30 mouse cellular contexts compared by ENCODE assay signal in genomic region chr6:54060258-54060657, GRCm38 (mm10). TPM values are rescaled to one million over a fixed set of nuclear protein-coding genes. Genes with fewer than 3 reads are reported as not detected.
A peak's percentile ranks its signal among the peaks of the same experiment; 100 is the strongest.
DNase-seq lines count a peak whose midpoint lies in the region; ATAC-seq and TF ChIP-seq lines count a peak whose summit lies in the region.
"Had no signal": no experiment of that assay in that cellular context is flagged by ENCODE, and none has a peak within 500 bp of the region (broad histone marks: within the 10 kb centered on the region; RNA-seq: fewer than 3 reads in every experiment).

No protein-coding gene starts in this region.

- no peak for TF ChIP-seq POLR2A in lung, adult 2 months (IDR thresholded peaks at IDR 0.05; ENCODE audit: borderline replicate concordance, extremely low read depth, low read depth, low read length)

- H3K4me2 ChIP-seq in heart, embryonic 16.5 days (ENCODE audit: low read depth, low read length), result no peak overlapping the region
- no peak overlapping the region for H3K4me2 ChIP-seq in lung, postnatal 0 days (replicated peaks; ENCODE audit: low read depth, low read length)
- H3K4me2 ChIP-seq: forebrain, embryonic 13.5 days; hindbrain, embryonic 12.5 days; limb, embryonic 12.5 days; liver, embryonic 11.5 days; midbrain, embryonic 12.5 days; neural tube, embryonic 12.5 days had no signal

- DNase-seq in heart, postnatal 36 days, result no peak
- DNase-seq in lung, adult 18-20 months, result peak; percentile 48
- no peak for DNase-seq in lung, adult 2 months
- DNase-seq in lung, postnatal 0 days (ENCODE audit: low spot score), result peak; percentile 69
- DNase-seq in lung, postnatal 36 days, result peak; percentile 61
- DNase-seq in spleen, postnatal 36 days (ENCODE audit: low spot score in 2 of 2), result no peak
- no peak for DNase-seq in left cerebral cortex, adult 18-20 months (ENCODE audit: low spot score in 2 of 2)
- DNase-seq: adrenal gland, adult 2 months; adrenal gland, postnatal 36 days; B cell, adult 2 months; cerebellum, adult 18-20 months; cerebellum, postnatal 10 days; gastrocnemius, postnatal 10 days; heart, postnatal 10 days; layer of hippocampus, adult 9-11 months; liver, postnatal 0 days; right cerebral cortex, adult 18-20 months; spleen, adult 18-20 months; thymus, postnatal 14 days had no signal

- H3K9me3 ChIP-seq in heart, embryonic 16.5 days (replicated peaks; ENCODE audit: control insufficient read depth, low read length), result no peaks in the 10 kb centered on the region
- no peaks in the 10 kb centered on the region for H3K9me3 ChIP-seq in lung, postnatal 0 days (ENCODE audit: low read length)
- H3K9me3 ChIP-seq: forebrain, embryonic 13.5 days; heart, embryonic 10.5 days; hindbrain, embryonic 12.5 days; limb, embryonic 12.5 days; megakaryocyte, embryonic 14.5 days; midbrain, embryonic 12.5 days; neural tube, embryonic 12.5 days had no signal

- H3K27me3 ChIP-seq in heart, embryonic 16.5 days (ENCODE audit: control insufficient read depth, insufficient read depth, low read length), result no peaks in the 10 kb centered on the region
- H3K27me3 ChIP-seq in lung, postnatal 0 days (replicated peaks; ENCODE audit: insufficient read depth, low read length), result peaks cover 21% of the 10 kb centered on the region
- H3K27me3 ChIP-seq: forebrain, embryonic 13.5 days; hindbrain, embryonic 12.5 days; limb, embryonic 12.5 days; megakaryocyte, embryonic 14.5 days; midbrain, embryonic 12.5 days; neural tube, embryonic 12.5 days had no signal

- H3K36me3 ChIP-seq in heart, embryonic 16.5 days (ENCODE audit: control insufficient read depth, insufficient read depth), result no peaks in the 10 kb centered on the region
- H3K36me3 ChIP-seq in lung, postnatal 0 days (ENCODE audit: insufficient read depth, low read length), result no peaks in the 10 kb centered on the region
- H3K36me3 ChIP-seq: heart, embryonic 10.5 days; hindbrain, embryonic 12.5 days; limb, embryonic 12.5 days; midbrain, embryonic 12.5 days; neural tube, embryonic 12.5 days had no signal

- ATAC-seq in heart, embryonic 16.5 days (replicated peaks; ENCODE audit: extremely low read depth, insufficient read depth, low FRiP score), result no peak
- peak; percentile 60 for ATAC-seq in lung, postnatal 0 days
- ATAC-seq: forebrain, embryonic 13.5 days; intestine, postnatal 0 days; liver, postnatal 0 days had no signal

- peak overlapping the region; percentile 42; the same call in 1 of the 2 replicates for H3K27ac ChIP-seq in heart, embryonic 16.5 days (ENCODE audit: low read length)
- H3K27ac ChIP-seq in lung, postnatal 0 days (ENCODE audit: low read length), result no peak overlapping the region
- H3K27ac ChIP-seq: forebrain, embryonic 13.5 days; heart, embryonic 10.5 days; hindbrain, embryonic 12.5 days; limb, embryonic 12.5 days; midbrain, embryonic 12.5 days; neural tube, embryonic 12.5 days had no signal

- no peak overlapping the region for H3K9ac ChIP-seq in heart, embryonic 16.5 days (ENCODE audit: low read length)
- H3K9ac ChIP-seq in lung, postnatal 0 days (replicated peaks; ENCODE audit: low read depth), result no peak overlapping the region
- H3K9ac ChIP-seq: forebrain, embryonic 13.5 days; hindbrain, embryonic 12.5 days; limb, embryonic 12.5 days; liver, postnatal 0 days; midbrain, embryonic 12.5 days; neural tube, embryonic 12.5 days had no signal

- peaks cover 22% of the 10 kb centered on the region for H3K4me1 ChIP-seq in heart, embryonic 16.5 days (ENCODE audit: control insufficient read depth, insufficient read depth, low read length)
- no peaks in the 10 kb centered on the region; the same call in 1 of the 2 replicates for H3K4me1 ChIP-seq in lung, adult 2 months (ENCODE audit: control insufficient read depth, insufficient read depth, low read length)
- H3K4me1 ChIP-seq in lung, postnatal 0 days (ENCODE audit: insufficient read depth, low read depth, low read length), result peaks cover 3% of the 10 kb centered on the region

- peak; percentile 89 for TF ChIP-seq EP300 in lung, postnatal 0 days (IDR thresholded peaks at IDR 0.05)

- WGBS in heart, embryonic 16.5 days, result 65% methylated on average over 3 of the region's 3 CpGs
- 76% methylated on average over 3 of the region's 3 CpGs for WGBS in lung, adult 2 months
- WGBS in lung, postnatal 0 days, result 52% methylated on average over 3 of the region's 3 CpGs

- TF ChIP-seq CTCF in lung, adult 2 months (IDR thresholded peaks at IDR 0.05; ENCODE audit: insufficient read depth, low read length), result no peak
- no peak for TF ChIP-seq CTCF in lung, postnatal 0 days (IDR thresholded peaks at IDR 0.05)

- H3K4me3 ChIP-seq in heart, embryonic 16.5 days (ENCODE audit: low read length), result no peak overlapping the region
- no peak overlapping the region for H3K4me3 ChIP-seq in lung, adult 2 months (replicated peaks; ENCODE audit: extremely low read depth, low read depth, low read length)
- H3K4me3 ChIP-seq in lung, postnatal 0 days (ENCODE audit: low read depth, low read length), result no peak overlapping the region
- H3K4me3 ChIP-seq: forebrain, embryonic 13.5 days; heart, embryonic 10.5 days; hindbrain, embryonic 12.5 days; limb, embryonic 12.5 days; megakaryocyte, embryonic 14.5 days; midbrain, embryonic 12.5 days; myocyte; neural tube, embryonic 12.5 days had no signal

- intact Hi-C loops in heart, postnatal 36 days (cut with DNase I), result no loop called here

RNA-seq across cellular contexts. Expression of gene Chn2, which starts 20.9 kb away (rescaled TPM):
- polyA plus RNA-seq in heart, embryonic 16.5 days (2015; fragmentation: Nextera tagmentation; extraction: Ambion mirVana), result 5.4 and 5.5 TPM in 2 replicates
- 1 to 10 TPM; 2.6 to 3.2 TPM for total RNA-seq in heart, postnatal 36 days (2021)
- 8.5 and 12.5 TPM in 2 replicates for polyA plus RNA-seq in lung, adult 2 months (2012; rRNA removed)
- polyA plus RNA-seq in lung, postnatal 0 days (2015; fragmentation: Nextera tagmentation; extraction: Ambion mirVana), result 6.8 and 7.0 TPM in 2 replicates
- 10 to 100 TPM; 39.0 to 40.2 TPM for total RNA-seq in left cerebral cortex, adult 18-20 months (2021)

Comparison
In these comparisons a context has a peak if more than half of its experiments do, and no peak if none do; other contexts are left out.
1. DNase-seq: peak in lung, adult 18-20 months (2 of 2), lung, postnatal 0 days (single experiment) and lung, postnatal 36 days (single experiment); none in heart, postnatal 36 days (0 of 2), lung, adult 2 months (single experiment), spleen, postnatal 36 days (0 of 2) and left cerebral cortex, adult 18-20 months (0 of 2).